Comparison of ENCODE assay signal across 22 mouse cellular contexts in the genomic region with DNA sequence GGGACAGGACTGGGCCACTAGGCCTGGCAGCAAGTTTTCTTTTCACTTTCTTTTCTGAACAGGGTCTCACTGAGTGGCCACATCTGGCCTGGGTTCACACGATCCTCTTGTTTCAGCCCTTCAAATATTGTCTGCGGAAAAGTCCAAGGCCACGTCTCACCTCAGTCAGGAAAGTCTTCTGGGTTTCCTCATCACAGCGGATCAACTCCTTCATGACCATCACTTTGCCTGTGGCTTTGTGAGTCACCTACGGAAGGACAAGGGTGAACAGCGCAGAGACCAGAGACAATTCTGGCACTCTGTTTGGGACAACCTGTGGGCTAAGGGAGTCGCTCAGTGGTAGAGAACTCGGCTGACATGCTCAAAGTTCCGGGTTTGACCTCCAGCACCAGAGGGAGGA.
"Had no signal": no experiment of that assay in that cellular context is flagged by ENCODE, and none has a peak within 500 bp of the region (broad histone marks: within the 10 kb centered on the region; RNA-seq: fewer than 3 reads in every experiment).

No protein-coding gene starts in this region.

- DNase-seq: cerebellum, adult 9-11 months; cerebellum, postnatal 10 days; cerebellum, postnatal 14 days; cerebellum, postnatal 25 days; cerebellum, postnatal 36 days; embryo, embryonic 11 days; forebrain, postnatal 0 days; gastrocnemius, postnatal 14 days; gastrocnemius, postnatal 25 days; gastrocnemius, postnatal 36 days; heart, adult 18-20 months; heart, adult 2 months had no signal

- H3K4me3 ChIP-seq: embryonic facial prominence, embryonic 10.5 days; embryonic facial prominence, embryonic 12.5 days; embryonic facial prominence, embryonic 13.5 days; embryonic facial prominence, embryonic 15.5 days; erythroblast, embryonic 14.5 days; forebrain, embryonic 10.5 days; forebrain, embryonic 12.5 days; forebrain, embryonic 13.5 days; forebrain, embryonic 15.5 days; heart, adult 2 months; heart, embryonic 10.5 days had no signal

- H3K27ac ChIP-seq: embryonic facial prominence, embryonic 10.5 days; embryonic facial prominence, embryonic 12.5 days; embryonic facial prominence, embryonic 13.5 days; embryonic facial prominence, embryonic 15.5 days; forebrain, embryonic 10.5 days; forebrain, embryonic 12.5 days; forebrain, embryonic 13.5 days; forebrain, embryonic 15.5 days; heart, adult 2 months; heart, embryonic 10.5 days had no signal
